Mouse (Mus musculus) retina, postnatal 7 days (tissue): ENCODE data around the gene Lrrc19.
"Not testable (repeated sequence)": the region's sequence is repeated elsewhere in the genome, so short reads cannot be mapped to it uniquely, and the experiment has no call there.

Experiments
- DNase-seq: peaks from one replicate; pipeline ENCODE4 v3.0.0-alpha.2; 2012; ENCODE audit warnings: low read depth, low spot score

Gene Lrrc19

DNA sequence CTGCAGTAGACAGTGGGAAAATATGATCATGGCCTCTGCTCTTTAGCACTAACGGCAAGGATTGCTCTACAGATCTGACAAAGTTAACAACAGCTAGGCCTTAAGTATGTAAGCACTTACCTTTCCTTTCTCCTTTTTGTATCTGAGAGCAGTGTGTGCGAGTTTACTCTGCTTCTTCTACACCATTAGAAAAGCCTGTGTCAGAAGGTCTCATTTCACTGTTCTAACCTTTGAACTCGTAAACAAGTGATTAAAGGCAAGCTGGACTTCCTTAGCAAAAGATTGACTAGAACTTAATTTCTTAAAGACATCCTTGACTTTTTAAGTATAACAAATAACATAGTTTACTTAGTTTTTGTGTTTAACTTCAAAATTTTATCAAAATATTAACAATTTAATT lies at the start of gene Lrrc19:
TSS of gene Lrrc19 (minus strand) at position 225 of the 400 bp plus-strand sequence.
- no peak for DNase-seq

DNA sequence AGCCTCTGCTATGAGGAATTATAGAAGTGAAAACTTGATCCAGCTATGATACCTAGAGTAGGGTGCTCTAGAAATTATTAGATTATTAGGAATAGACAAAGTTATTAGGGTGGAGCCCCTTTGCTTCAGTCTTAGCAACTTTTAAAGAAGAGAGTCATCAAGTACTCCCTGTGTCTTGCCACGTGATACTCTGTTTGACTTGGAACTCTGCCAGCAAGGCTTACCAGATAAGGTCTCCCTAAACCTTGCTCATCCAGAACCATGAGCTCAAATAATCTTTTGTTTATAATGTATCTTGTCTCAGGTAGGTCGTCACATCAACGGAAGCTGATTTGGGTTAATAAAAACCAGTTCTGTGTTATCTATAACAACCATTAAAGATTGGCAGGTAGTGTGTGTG lies 46.4 kb upstream of the Lrrc19 start:
- no peak for DNase-seq

DNA sequence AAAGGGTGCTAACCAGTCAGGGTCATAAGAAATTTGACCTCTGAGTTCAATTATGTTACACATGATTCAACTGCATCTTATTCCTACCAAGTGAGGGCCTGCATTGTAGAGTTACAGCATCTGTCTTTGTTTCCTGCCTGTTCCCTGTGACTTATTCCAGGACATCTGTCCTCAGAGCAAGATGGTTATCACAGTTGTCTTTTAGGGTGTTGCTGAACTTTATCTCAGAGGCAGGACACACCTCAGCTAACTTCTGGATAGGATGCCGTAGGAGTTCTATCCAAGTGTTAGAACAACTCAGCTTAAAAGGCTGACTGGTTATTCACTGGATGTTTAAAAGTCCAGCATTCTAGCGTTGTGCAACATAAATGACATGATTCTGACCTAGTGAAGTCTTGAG lies 42.2 kb upstream of the Lrrc19 start:
- no peak for DNase-seq

DNA sequence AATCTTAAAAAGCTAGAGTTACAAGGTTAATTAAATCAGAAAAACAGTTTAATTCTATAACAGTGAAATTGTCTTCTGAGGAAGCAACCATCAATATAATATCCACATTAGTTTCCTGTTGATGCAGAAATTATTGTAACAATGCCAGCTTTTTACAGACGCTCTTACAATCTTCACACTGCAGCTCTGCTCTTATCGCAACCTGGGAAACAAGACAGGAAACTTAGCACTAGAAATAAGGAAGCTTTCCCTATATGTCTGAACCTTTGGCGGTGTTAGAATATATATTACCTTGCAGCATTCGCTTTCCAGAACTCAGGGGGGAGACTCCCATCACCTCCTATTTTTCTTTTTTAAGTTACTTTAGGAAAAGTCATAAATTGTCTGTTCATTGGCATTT lies 41.1 kb upstream of the Lrrc19 start:
- DNase-seq = no peak

DNA sequence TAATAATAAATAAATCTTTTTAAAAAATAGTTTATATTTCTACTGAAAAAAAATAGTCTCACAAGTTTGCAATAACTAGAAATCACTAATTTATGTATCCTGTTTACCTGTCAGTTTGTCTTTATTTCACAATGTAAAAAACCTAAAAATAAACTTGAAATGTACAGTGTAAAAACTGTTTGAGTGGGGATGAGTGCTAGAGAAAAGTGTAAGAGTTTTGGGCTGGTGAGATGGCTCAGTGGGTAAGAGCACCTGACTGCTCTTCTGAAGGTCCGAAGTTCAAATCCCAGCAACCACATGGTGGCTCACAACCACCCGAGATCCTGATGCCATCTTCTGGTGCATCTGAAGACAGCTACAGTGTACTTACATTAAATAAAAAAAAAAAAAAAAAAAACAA lies 39.9 kb upstream of the Lrrc19 start:
- not testable (repeated sequence) for DNase-seq

DNA sequence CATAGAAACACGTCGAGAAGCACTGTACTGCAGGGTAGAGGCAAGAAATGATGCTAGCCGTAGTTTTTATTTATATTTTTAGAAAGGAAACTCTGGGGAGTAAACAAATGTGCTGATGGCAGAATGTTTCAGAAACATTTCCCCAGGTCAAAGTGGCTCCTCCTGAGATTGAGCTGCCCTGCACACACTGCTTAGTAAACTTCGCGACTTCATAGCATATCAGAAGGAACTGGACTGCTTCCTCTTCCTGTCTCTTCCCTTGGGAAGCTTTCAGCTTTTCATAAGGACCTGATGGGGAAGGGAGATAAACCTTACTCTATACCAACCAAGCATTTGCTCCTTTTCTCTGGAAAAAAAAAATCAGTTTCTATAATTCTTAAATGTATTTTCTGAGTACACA lies 33.4 kb upstream of the Lrrc19 start:
- DNase-seq = no peak

DNA sequence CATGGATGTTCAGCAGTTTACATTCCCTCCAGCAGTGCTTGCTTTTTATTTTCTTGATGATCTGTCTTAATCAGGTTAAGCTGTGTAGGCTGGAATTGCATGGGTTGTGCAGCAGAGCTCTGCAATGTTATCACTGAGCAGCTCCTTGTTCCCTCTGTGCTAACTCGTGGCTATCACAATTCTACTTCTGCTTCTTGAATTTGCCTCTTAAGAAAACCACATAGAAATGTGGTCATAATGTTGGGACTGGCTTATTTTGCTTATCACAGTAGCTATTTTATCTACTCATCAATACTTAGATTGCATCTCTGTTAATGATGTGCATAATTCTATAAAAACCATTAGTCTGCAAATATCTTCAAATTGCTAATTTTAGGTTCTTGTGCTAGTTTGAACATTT lies 32.1 kb upstream of the Lrrc19 start:
- no peak for DNase-seq

DNA sequence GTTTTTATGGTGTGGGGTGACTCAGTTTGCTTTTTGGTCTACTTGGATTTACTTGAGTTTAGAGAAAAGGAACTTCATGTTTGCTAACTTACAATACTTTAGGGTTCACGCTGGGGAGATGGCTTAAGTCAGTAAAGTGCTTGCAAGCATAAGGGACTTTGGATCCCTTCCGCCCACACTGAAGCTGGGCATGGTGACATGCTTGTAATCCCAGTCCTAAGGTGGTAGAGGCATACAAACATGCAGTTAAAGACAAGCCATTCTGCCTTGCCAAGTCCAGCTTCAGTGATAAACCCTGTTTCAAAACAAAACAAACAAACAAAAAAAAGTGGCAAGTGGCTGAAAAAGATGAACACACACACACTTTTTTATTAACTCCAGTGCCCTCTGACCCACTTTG lies 31.2 kb upstream of the Lrrc19 start:
- no peak for DNase-seq

DNA sequence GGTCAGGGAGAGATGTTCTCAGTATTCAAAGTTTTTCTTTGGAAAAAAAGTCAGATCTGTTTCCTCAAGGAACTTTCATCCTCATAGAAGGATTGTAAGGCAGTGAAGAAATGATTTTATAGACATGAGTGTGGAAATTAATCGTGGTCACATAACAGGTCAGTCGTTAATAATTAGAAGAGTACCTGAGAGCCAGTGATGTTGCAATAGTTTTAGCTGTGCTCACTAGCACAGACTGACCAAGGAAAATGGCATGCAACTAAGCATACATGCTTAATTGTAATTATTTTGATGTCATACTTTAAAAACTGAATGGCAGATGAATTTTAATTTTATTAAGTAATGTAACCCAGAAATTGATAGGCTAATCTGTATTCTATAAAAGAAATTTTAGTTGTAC lies 30.7 kb upstream of the Lrrc19 start:
- no peak for DNase-seq

DNA sequence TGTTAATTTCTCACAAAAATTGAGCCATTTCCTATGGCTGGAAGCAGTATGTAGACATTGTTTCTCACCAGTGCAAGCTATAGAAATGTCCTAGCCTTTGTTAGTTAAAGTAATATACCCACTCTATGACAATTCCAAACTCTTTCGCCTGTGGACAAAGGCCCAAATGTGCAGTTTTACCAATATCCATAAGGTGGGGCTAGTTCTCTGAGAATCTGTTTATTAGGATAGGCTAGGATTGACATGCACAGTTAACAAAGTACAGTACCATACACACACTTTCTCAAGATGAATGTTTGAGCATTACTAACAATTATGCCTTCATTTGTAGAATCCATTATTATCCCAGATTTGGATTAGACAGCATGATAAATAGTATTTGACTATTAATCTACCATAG lies 19.8 kb upstream of the Lrrc19 start:
- DNase-seq = peak; percentile 3

DNA sequence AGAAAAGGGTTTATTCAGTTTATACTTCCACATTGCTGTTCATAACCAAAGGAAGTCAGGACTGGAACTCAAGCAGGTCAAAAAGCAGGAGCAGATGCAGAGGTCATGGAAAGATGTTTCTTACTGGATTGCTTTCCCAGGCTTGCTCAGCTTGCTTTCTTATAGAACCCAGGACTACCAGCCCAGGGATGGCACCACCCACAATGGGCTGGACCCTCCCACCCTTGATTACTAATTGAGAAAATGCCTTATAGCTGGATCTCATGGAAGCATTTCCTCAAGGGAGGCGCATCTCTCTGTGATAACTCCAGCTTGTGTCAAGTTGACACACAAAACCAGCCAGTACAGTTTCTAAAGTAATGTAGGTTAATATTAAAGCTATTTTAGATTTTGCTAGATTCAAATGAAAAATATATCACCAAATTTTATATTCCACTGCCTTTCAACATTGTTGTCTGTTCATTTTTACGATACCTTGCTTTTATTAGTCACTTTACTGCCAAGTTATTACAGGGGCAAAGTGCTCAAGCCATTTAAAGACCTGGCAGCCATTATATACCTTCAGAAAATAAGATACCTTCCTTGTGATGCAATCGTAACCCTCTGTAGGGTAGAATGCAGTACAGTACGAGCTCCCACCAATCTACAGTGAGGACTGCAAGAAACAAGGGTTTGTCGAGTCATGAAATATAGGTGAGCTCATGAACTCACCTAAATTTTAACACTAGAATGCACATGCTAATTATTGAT lies 657 bp upstream of the Lrrc19 start:
- not testable (repeated sequence) for DNase-seq

DNA sequence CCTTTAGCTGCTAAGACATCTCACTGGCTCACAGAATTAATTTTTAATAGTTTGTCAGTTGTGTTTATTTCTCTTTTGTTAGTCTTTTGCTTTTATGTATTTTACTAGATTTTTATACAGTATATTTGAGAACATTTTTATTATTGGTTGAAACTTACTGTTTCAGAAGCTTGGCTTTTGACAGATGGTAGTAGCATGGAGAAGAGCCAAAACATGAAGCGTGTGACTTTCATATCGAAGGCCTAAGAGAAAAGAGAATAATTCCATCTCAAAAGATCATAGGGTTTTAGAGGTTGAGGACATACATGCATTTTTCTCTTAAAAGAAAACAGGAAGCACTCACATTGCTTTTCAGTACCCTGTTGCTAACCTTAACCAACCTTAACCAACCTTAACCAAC lies 6.8 kb downstream of the Lrrc19 start:
- DNase-seq = no peak

DNA sequence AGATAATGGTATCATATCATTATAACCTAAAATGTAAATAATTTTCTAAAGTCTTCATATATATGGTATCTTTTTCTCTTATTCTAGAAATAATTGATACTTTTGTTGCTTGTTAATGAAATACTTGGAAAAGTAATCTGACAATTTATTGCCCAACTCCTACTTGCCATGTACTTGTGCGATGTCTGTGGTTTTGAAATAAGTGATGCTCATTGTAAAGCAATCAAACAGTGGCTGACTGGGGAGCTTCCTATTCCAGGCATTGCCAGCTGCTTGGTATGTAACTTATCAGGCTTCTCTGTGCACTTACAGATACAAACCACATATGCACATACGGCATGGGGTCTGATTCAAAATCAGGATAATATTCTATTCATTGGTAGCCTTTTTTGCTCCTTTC lies 29.9 kb downstream of the Lrrc19 start:
- no peak for DNase-seq

DNA sequence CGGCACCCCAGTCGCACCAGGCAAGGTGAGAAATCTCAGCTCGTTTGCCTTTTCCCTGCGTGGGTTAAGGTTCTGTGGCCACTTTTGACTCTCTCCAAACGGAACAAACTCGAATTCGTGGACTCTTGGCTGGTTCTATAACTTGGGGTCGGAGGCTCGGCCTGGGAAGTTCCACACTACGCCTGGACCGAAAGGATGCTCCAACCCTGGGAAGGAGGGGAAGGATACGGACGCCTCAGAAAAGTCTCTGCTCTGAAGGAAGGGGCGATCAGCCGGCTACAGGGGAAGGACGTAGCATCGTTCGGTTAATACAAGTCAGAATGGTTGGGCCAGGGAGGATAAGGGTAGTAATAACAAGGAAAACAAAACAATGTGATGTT lies 35.3 kb downstream of the Lrrc19 start:
- DNase-seq = no peak

DNA sequence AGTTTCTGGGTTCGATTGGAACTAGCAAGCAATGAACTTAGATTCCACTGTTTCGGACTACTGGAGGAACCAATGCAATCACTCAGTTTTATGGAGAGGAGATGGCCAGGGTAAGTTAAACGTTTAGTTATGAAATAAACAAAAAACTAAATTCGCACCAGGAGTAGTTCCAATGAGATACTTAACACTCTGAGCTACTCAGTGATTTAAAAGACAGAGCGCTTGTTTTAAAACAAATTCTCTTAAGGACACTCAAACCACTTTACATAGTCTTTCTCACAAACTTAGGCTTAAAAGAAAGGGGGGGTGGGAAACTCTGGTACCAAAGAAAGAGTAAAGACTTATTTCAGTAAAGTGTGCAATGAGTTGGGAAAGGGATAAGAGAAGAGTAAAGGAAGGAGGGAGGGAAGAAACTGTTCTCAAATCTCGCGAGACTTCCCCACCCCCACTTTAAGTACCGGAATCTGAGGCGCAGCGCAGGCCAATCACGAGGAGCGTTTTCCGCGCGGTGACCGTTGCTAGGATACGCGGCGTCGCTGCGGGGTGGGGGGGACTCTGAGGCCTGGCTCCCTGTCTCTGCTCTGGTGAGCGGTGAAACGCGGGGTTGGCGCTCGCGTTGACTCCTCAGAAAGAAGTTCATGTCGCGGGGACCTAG lies 35.8 kb downstream of the Lrrc19 start, which contains the start of gene Ift74:
TSS of gene Ift74 (plus strand) at position 520 of the 655 bp plus-strand sequence.
- peak; percentile 94 for DNase-seq

DNA sequence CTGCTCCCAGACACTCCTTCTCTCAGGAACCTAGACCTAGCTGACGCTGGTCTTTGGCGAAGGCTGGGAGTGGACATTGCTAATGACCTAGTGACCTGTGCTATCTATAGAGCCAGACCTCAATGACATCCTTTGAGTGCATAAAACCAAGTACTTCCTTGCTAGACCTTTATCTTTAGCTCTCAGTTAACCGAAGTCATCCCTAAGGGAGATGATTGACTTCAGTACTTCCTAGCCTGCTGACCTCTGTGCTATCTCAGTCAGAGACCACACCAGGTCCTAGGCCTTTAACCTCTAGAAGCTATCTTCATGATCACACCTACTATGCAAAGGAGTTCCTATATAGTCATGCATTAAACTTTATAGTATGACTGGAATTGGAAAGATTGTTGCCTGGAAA lies 39.6 kb downstream of the Lrrc19 start:
- no peak for DNase-seq

DNA sequence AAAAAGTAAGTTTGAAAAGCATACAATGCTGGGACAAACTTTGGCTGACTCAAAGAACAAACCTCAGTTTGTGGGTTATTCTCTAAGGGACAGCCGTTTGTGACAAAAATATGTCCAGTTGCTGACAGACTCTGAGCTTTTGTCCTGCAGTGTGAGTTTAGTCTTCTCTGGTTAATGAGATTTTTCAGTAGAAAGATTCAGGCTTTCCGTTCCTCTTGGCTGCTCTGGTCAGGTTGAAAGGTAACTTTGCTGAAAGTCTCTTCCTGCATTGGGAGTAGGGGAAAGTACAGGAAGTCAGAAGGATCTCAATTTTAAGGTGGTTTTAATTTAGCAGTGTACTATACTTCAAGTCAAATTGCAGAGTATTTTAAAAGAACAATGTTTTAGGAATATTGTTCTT lies 44.4 kb downstream of the Lrrc19 start:
- DNase-seq = no peak

DNA sequence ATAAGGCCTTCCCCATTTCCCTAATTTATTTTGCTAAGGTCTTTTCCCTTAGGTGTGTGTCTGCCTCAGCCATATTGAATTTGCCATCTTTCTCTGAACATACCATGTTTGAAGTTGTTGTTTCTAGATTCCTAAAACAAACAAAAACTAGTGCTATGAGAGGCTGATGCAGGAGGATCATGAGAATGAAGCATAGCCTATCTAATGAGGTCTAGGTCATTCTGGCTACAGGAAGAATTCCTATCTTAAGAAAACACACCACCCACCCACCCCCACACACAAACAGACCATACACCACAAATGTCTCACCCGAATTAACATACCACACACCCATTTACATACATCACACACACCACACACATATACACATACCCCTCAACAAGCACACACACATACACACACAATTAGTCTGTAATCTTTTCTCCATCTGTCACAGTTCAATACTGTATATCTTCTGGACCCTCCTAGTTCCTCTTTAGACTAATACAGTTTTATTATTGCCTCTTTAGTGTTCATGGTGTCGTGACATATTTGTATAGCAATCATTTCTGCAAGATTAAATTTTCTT lies 45.4 kb downstream of the Lrrc19 start:
- no peak for DNase-seq

DNA sequence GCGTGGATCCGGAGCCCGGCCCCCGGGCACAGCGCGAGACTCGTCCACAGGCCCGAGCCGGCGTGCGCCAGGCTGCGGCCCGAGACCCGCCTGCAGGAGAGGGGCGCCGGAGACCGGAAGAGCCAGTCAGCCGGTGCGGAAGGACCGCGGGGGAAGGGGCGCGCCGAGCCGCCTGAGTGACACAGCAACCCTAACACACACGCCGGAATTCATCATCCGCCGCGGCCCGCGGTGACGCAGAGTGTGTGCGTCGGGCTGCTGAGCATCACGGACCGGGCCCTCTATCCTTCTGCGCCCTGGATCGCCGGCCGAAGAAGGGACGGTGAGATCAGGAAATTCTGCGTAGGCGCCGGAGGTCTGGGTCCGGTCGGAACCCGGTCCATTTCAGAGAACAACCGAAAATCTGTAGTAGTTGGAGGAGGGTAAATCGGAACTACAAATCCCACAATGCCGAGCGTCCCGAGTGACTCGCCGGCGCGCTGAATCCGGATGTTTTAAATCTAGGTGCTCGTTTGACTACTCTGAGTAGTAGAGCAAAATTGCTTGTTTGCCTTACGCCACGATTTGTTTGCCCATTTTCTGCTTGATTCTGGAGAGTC lies 46.8 kb downstream of the Lrrc19 start, which contains the start of gene Plaa:
TSS of gene Plaa (minus strand) at position 214 of the 599 bp plus-strand sequence.
- DNase-seq = peak; percentile 85

DNA sequence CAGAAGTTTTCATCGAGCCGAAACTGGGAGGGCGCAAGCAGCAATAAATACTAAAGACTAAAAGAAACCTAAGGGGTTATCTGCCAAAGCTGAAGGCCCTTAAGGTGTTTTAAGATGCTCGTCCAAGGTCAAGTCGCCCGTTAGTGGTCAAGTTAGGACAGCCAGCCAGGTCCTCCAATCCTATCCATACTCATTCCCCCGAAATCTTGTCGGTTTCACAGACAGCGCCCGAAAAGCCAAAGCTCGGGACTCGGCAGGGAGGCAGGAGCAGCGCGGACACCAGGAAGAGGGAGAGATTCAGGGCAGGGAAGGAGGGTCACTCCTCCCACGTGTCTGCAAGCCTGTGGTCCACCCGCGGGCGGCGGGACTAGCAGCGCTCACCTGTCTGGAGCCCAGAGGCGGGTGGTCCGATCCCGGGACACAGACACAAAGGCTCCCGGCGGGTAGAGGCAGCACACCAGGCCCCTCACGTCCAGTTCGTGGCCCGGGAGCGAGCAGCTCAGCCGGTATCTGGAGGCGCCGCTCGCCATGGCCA lies 47.4 kb downstream of the Lrrc19 start:
- DNase-seq = no peak

DNA sequence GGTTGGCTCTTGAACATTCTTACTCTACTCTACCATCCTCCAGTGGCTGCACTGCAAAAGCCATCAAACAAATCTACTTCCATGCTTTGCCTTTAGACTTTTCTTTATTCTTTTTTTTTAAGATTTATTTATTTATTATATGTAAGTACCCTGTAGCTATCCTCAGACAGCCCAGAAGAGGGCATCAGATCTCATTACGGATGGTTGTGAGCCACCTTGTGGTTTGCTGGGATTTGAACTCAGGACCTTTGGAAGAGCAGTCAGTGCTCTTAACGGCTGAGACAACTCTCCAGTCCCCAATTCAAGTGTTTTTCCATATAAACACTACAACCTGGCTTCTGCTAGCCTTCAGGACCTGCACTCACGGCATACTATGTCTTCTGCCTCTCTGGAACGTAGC lies 48.5 kb downstream of the Lrrc19 start:
- DNase-seq = no peak

DNA sequence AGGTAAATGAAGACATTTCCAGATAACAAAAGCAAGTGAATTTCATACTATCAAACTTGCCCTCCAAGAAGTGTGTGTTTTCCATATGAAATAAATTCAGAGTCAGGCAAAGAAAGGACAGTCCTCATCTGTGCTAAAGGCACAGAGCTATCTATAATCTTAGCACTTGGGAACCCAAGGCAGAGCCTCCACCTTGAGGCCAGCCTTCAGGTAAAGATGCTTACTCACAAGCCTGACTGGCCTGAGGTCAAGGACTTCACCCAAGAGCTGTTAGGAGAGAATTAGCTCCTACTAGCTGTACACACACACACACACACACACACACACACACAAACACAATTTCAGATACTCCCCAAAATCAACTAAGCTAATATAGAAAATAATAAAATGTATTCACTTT lies 57.2 kb downstream of the Lrrc19 start:
- no peak for DNase-seq
